Mouse (Mus musculus): ENCODE data around the gene Actg2.
A peak's percentile ranks its signal among the peaks of the same experiment; 100 is the strongest.
"Not testable (repeated sequence)": the region's sequence is repeated elsewhere in the genome, so short reads cannot be mapped to it uniquely, and the experiment has no call there.

The Actg2 gene

DNA sequence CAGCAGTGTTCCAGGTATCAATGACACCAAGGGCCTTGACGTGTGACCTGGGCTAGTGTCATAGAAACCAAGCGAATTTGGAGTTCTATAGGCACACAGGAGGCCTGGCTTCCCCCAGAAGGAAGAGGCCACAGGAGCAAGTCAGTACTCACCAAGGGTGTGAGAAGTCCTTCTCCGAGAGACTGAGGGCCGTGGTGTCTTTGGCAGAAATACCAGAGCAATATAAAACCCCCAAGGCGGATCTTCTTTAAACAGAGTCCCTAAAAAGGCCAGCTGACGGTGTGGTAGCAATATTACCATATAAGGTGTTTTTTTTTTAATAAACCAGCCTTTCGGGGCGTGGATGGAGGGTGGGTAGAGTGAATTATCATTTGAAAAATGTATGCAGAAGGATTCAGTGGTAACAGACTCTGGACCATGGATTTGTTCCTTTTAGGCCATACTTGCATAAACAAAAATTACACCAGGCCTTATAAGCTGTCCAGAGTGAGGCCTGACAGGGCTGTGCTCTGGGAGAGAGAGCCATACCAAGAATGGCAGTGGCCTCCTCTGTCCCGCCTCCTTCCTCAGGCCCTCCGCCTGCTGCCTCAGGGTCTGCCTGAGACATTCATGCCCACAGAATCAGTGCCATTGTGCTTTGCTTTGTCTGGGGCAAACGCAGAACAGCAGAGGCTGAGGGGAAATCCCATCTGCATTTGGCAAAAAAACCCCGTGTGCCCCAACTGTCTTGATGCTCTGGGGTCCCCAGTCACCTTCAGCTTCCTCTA, at the start of gene Actg2:
Actg2 (minus strand) TSS at position 238 of the 767 bp plus-strand sequence.
- DNase-seq (ENCODE audit: low spot score): no peak

DNA sequence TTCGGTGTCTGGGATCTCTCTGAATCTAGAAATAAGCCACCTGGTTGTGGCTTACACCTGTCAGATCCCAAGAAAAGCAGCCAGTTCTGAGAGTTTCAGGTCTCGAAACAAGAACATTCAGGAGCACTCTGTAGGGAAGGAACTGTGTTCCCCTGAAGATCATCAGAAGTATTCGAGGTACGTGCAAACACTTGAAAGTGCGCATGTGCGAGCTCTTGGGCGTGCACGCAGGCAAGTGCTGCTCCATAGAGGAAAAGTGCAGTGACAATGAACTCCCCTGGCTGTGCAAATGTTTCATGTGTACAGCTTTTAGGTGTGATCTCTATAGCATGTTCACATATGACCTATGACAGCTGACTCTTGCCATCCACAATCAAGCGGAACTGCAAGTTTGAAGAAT, 49.3 kb upstream of the Actg2 start:
- DNase-seq (ENCODE audit: low spot score): not testable (repeated sequence)

DNA sequence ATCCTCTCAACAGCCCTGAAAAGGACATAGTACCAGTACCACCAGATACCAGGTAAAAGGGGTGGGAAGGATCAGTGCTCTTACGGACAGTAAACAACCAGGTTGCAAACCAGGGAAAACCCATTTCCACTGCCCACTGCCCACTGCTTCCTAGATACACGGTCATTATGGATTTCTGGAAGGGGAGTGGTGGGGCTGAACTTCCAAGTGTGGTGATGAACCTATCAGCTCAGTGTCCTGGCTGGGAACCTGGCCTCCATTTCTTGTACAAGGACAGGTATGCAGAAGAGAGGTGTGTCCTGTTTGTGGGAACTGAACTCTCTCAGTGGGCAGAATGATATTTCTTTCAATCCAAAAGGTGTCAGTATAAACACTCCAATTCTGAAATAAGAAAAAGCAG, 47.5 kb upstream of the Actg2 start:
- DNase-seq (ENCODE audit: low spot score): no peak

DNA sequence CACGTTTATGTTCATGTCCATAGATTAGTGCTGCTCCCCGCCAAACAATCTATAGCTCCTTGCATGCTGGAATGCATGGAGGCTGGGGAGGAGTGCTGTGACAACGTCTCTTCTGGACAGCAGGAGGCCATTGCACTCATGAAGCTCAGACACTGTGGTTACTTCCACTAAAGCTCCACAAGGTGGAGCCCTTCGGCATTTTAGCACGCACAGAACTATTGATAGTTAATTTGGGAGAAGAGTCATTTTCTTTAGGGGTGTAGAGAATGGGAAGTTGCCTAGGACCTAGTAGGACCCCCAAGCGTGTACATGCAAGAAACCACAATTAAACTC, 46.8 kb upstream of the Actg2 start:
- DNase-seq (ENCODE audit: low spot score): peak; percentile 87

DNA sequence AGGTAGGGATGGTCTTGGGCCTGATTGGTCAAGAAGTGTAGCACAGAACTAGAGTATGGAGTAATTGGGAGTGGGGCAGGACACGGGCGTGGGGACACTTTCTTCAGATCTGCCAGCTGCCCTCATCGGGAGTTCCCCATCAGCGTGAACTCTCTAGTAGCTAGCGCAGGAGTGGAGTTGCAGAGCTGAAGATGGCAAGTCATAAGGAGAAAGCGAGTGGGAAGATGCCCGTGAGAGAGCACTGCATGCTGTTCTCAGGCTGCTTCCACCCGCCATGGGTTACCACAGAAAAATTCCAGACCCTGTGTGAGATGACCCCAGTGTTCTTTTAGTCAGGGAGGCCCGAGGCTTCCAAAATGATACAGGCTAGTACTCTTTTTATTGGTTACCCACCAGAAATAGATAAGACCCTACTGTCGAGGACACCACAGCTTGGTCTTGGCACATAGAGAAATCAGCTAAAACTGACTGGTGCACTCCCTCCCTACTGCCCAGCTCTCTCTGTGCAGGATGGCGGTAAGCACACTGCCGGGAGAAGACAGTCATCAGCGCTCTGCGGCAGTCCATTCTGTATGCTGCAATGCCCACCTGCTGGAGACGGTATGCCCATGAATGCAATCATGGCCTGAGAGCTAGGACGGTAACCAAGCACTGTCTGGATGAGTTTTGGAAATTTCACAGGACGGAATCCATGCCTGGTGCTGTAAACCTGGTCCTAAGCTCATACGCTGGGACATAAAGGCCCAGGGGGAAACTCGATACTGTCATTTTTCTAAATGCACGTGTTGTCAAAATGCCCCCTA, 46.3 kb upstream of the Actg2 start:
- no peak for DNase-seq (ENCODE audit: low spot score)

DNA sequence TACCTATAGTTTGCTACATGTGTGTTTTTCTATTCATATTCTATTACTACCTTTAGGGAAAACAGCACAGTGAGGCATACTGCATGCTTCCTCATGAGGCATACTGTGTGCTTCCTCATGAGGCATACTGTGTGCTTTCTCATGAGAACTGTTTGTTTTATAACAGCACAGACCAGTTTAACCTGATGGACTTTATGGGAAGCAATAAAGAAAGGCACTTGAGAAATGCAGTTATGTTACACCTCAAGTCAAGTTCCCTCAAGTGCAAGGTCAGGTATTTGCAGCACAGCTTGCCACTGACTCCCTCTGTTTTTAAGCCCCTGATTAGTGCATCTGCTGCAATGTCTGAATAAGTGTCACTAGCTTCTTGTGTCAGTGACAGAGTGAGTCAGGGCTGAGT, 41.5 kb upstream of the Actg2 start:
- DNase-seq (ENCODE audit: low spot score): no peak

DNA sequence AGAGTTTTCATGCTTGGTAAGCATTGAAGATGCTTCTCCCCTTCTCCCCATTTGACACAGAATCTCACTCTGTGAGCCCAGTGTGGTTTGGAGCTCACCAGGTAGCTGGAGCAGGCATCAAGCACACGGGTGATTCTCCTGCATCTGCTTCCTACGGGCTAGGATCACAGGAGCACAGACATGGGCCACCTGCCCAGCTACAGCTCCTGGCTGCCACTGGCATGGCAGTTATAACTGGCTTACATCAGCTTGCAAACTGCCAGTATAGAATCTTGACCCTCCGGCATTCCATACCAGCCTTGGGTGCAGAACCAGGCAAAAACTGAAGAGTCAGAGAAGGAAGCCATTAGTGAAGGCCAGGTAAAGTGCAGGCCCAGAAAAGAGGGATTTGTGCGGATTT, 39.5 kb upstream of the Actg2 start:
- no peak for DNase-seq (ENCODE audit: low spot score)

DNA sequence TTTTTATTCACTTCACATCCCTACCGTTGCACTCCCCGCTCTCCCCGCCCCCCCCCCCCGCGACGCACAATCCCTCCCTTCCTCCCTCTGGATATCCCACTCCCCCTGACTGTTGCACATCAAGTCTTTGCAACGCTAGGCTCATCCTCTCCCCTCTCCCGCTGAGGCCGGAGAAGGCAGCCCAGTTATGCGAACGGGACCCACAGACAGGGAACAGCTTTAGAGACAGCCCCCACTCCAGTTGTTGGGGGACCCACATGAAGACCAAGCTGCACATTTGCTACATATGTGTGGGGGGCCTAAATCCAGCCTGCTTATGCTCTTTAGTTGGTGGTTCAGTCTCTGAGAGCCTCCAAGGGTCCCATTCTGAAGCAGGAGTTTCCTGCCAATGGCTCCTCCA, 36.6 kb upstream of the Actg2 start, which contains the start of gene Stambp:
Stambp (minus strand) TSS at position 59 of the 400 bp plus-strand sequence.
- DNase-seq (ENCODE audit: low spot score): no peak

DNA sequence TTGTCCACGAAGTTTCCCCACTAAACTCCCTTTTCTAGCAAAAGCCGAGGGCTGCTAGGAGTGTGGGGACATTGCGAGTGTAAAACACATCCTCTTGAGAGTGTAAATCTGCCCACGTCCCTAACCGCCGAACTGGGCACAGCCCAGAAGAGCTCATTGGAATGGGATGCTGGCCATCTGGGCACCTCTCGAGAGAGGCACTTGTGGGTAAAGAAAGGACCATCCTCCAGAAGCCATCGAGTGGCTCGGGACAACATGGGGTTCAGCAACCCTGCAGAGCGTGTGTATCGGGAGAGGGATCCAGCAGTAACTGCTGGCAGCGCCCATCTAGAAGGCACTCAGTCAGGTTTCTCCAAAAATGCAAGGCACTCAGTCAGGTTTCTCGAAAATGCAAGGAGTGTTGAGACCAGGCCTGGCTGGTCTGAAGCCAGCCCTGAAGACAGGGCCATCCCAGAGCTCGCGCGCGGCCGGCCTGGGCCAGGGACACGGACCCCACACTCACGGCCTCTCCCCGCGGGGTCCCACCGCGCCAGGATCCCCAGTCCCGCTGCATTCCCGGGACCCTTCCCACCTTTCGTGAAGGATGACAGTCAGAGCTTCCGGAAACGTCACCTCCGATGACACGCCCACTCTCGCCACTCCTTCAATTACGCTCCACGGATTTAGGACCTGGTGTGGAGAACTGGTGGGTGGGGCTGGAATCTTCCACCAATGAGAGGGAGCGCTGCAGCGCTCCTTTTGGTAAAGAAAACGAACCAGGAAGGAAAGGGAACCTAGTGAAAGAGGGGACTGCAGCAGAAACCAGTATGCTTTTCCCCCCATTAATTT, 36.0 kb upstream of the Actg2 start:
- peak; percentile 97 for DNase-seq (ENCODE audit: low spot score)

DNA sequence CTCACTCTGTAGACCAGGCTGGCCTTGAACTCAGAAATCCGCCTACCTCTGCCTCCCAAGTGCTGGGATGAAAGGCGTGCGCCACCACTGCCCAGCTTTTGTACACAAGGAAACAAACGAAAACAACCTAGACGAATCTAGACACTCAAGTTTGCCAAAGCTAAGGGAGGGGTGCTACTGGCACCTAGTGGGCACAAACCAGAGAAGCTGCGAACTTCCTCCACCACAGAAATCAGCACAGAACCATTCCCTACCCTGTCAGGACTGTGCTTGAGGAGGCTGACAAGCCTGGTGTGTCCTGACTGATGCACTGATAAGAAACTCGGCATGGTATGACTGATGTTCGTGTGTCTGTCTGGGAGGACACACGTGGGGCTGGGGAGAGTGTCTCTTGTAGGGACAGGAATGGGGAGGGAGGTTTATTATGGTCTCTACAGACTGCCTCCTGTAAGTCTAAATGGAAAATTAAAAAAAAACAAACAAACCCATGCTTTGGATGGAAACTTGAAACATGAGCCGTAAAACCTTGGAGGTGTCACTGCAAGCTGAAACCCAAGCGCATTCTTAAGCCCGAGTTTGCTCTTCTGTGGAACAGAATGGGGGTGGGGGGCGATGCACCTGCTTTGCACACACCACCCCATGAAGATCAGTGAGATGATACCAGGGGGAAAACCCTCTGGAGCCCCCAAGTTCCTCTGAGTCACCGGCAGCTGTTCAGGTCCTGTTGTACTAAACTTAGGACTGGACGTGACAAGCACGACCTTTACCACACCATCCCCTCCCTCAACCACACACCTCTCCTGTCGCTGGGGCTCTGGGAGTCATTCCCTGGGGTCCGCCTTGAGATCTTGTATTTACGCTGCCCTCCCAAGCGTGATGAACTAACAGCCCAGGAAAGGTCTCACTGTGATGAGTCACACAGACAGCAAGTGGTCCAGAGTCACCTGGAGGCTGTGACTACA, 33.1 kb upstream of the Actg2 start:
- DNase-seq (ENCODE audit: low spot score): no peak

DNA sequence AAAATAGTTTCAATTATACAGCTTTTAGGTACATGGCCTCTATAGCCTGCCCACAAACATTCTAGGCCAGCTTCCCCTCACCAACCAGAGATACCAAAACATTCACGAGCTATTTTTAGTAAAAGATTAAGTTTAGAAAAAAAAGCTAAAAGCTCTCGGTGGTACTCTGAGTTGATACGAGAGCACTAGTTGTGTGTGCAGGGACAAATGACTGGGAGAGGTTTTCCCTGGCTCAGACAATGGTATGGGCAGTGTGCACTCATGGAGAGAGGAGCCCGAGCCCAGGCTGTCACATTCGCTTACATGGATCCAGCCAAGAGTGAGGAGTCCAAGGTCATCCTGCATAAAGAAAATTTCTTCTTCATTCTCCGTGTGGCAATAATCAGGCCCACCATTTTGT, 19.9 kb upstream of the Actg2 start:
- DNase-seq (ENCODE audit: low spot score): no peak

DNA sequence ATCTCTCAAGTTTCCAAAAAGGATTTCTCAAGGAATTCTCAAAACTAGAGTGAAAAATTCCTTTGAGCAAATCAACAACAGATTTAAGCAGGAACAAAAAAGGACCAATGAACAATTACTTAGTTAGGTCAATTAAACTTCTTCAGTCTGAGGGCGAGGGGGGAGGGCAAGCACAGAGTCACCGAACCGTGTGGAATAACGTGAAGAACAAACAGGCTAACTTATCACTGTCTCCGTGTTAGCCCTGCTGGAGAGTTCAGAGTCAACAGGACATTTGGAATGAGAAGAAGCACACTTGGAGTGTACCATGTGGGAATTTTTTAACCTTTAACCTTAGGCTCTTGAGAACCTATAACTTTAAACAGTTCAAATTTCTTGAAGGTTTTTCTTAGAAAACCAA, 12.3 kb upstream of the Actg2 start:
- peak; percentile 15 for DNase-seq (ENCODE audit: low spot score)

DNA sequence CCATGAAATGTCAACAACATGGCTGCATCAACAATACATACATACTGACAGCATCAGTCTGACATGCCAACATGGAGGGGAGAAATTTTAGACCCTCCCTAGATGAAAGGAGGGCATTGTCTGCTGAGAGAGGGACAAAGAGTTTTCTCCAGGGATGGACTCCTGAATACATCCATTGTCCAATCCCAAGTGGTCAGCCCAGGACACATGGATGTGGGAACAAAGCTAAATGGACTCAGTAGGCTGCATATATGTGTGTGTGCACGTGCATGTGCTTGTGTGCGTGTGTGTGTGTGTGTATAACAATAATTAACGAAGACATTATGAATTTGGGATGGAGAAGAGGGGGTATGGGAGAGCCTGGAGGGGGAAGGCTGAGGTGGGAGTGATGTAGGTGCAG, 9.7 kb upstream of the Actg2 start:
- DNase-seq (ENCODE audit: low spot score): no peak

DNA sequence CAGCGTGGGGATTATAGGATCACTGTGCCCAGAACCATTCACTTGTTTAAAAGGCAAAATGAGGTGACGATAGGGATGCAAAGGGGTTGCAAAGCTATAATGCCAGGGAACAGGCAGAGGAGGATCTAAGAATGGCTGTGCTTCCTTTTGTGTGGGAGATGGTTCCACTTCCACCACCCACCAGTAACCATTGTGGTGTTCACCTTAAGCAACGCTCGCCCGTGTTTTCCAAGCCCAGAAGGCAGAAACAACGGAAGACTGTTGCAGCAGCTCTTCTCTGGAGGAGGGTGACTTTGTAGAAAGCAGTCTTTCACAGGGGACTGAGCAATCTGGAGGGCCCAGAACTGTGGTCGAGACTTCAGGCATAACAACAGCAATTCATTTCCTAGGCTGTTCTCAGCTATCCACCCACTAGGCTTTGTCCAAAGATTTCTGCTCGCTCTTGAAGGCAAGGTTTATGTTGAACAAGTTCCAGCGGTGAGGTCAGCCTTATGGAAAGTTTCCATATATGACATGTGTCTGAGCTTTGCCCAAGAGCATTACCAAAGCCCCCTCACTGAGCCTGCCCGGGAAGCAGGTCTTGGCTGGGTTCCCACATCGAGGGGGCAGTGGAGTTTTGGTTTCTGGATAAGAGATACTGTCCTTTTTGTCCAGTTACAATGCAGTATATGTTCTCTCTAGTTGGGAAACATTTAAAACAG, 5.8 kb upstream of the Actg2 start:
- no peak for DNase-seq (ENCODE audit: low spot score)

DNA sequence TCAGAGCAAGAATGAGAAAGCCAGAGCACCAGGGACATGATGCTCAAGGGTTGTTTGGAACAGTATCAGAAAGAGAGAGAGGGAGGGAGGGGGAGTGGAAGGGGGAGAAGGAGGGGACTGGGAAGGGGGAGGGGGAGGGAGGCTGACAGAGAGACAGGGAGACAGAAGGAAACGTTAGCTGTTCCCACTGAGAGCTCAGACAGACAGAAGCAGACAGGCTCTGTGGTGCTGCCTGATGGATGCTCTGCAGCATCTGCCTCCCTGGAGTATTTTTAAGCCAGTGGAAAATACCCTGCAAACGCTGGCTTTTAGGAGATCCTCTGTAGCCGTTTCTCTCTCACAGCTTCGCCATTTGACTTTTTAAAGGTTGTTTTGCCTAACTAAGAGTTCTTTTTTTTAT, 4.0 kb upstream of the Actg2 start:
- no peak for DNase-seq (ENCODE audit: low spot score)

DNA sequence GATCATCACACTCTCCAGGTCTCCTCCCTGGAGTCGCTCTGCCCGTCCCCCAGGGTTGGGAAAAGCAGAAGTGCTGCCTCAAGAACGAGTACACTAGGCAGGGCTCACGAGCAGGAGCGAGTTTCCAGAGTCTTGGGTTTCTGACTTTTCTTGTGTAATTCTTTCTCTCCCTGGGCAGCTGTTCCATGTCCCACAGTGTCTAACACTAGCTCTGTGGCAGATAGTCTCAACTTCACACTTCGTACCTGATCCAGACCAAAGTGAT, 662 bp upstream of the Actg2 start:
- DNase-seq (ENCODE audit: low spot score): no peak

DNA sequence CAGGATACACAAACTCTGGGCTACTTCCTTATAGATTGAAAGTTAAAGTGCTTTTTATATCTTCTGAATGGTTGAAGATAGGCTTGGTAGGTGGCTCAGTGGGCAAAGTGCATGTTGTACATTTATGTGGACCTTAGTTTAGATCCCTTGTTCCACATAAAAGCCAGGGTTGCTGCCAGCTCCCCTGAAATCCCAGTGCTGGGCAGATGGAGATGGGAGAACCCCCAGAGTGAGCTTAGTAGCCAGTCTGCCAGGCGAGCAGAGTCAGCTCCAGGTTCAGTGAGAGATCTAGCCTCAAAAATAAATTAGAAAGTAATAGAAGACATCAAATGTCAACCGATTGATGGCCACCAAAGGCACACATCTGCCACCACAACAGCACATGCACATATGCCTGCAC, 3.5 kb downstream of the Actg2 start:
- no peak for DNase-seq (ENCODE audit: low spot score)

DNA sequence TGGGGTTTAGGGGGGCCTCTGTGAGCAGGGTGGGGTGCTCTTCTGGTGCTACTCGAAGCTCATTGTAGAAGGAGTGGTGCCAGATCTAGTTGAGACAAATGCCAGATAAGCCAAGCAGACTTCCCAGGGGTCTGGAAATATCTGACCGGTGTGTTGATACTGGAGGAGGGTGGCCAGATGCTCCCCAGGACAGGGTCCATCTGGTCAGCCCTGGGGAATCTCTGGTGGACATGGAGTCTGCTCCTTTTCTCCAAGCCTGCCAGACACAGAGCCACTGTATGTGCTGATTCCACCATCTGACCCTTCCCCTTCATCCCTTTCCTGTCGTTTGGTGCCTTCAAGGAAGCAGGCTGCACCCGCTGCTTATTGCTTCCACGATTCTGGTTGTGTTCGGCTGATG, 12.9 kb downstream of the Actg2 start:
- no peak for DNase-seq (ENCODE audit: low spot score)

DNA sequence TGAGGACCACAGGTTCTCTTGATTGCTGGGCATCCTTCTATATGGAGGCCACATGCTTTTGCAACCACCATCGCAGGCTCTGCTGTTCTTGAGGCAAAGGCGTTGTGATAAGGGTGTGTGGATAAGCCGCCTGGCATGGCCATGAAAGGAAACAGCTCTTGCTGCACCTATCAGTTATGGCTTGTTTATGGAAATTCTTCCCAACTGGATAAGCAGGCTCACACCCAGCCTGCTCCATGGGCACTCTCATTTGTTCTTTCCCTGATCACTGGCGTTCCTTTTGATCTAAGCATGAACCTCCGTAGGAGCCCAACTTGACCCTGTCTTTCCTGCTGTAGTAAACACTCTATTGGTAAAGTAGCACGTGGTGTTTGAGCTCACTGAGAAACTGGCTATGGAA, 14.3 kb downstream of the Actg2 start:
- no peak for DNase-seq (ENCODE audit: low spot score)

DNA sequence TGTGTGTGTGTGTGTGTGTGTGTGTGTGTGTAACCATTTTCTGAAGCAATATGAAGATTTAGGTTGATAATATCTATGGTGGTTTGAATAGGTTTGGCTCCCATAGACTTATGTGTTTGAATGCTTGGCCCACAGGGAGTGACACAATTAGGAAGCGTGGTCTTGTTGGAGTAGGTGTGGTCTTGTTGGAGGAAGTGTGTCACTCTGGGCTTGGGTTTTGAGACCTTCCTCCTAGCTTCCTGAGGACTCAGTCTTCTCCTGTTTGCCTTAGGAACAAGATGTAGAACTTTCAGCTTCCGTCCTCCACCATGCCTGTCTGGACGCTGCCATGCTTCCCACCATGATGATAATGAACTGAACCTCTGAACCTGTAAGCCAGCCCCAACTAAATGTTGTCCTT, 17.4 kb downstream of the Actg2 start:
- no peak for DNase-seq (ENCODE audit: low spot score)

DNA sequence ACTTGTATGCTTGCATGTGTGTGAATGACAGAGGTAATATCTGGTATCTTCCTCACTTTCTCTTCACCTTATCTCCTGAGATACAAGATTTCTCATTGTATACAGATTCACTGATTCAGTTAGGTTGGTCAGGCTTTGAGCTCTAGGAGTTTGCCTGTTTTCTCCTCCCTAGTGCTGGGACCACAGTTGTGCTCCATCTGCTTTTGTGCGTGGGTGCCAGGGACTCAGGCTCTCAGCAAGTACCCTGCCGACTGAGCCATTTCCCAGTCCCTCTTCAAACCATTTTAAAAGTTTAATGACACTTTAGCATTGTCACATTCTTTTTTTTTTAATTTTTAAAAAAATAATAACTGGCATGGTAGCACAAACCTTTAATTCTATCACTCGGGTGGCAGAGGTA, 20.9 kb downstream of the Actg2 start:
- DNase-seq (ENCODE audit: low spot score): no peak

Data from embryo, embryonic 10.5 days (tissue).